Mouse (Mus musculus): ENCODE data around the gene Nrn1.

GRCm38 (mm10) chr13:36732891-36733490 is 1.9 kb downstream of the Nrn1 start:
- TF ChIP-seq POLR2A (IDR thresholded peaks at IDR 0.05; ENCODE audit: insufficient read length, low read depth) = no peak
- no peak for TF ChIP-seq SRF (IDR thresholded peaks at IDR 0.05; ENCODE audit: control insufficient read depth, insufficient read length, low read depth)
- TF ChIP-seq E2F4 (IDR thresholded peaks at IDR 0.05; ENCODE audit: insufficient read depth) = no peak

All from myocyte (in vitro differentiated cells).